Mouse (Mus musculus) lung, postnatal 0 days (tissue): ENCODE data around the gene Slc22a4.

Experiments
- CTCF ChIP-seq: IDR thresholded peaks from 2 replicates; pipeline ENCODE4 v1.5.1; 2016; ENCODE audit warnings: antibody characterized with exemption, mild to moderate bottlenecking
- EP300 ChIP-seq: IDR thresholded peaks from 2 replicates; pipeline ENCODE4 v1.6.1; 2016; ENCODE audit warnings: antibody characterized with exemption, mild to moderate bottlenecking, control low read depth

DNA sequence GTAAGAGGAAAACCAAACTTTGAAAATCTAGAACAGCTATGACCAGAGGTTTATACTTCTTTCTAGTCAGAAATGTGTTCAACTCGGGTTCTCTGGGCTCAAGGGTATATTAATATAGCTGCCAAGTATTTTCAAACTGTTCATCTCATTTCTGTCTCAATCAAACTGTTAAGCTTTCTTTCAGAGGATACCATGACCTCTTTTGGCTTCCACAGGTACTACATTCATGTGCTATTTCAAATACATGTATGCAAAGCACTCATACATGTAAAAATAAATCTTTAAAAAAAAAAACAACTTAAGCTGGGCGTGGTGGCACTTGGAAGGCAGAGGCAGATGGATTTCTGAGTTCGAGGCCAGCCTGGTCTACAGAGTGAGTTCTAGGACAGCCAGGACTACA is 50.2 kb downstream of the Slc22a4 start:
- TF ChIP-seq EP300: no peak
- TF ChIP-seq CTCF: peak; percentile 19
